Mouse (Mus musculus) effector memory CD4-positive, alpha-beta T cell, adult 5 months (primary cell): Measurements from ENCODE around the gene Ddx19b. TPM values are rescaled to one million over a fixed set of nuclear protein-coding genes. Genes with fewer than 3 reads are reported as not detected.

ENCODE experiments used
- polyA plus RNA-seq: library from polyadenylated mRNA; unstranded; fragments of 100-300 nt; shearing (Covaris generic); gene quantifications from one replicate; pipeline ENCODE4 v1.2.1, GENCODE M21; 2017

The Ddx19b gene
- polyA plus RNA-seq = 17.8 TPM

GRCm38 (mm10) chr8:111031572-111031971, at the start of gene Ddx19b:
Ddx19b (minus strand) TSS chr8:111031751.

GRCm38 (mm10) chr8:111056158-111056663, 24.7 kb upstream of the Ddx19b start, which contains the start of gene Exosc6:
Exosc6 (plus strand) TSS chr8:111056339.

DNA sequence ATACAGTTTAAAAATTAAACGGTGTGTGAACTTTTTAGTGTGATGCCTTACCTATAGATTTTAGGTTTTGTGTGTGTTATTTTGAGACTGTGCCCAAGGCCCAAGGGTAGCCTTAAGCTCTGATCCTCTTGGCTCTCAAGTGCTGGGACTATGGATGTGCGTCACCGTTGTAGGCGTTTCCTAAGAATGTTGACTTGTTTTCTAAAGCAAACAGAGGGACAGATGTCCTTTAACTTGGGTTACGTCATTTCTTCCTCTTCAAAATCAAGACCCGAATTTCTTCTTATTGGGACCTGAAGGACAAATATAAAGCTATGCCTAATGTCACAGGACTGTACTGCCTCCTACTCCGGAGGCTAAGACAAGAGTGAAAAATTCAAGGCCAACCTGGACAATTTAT, 1.4 kb upstream of the Ddx19b start, which contains the start of gene Aars:
Gene Aars (plus strand): TSS at position 229 of the 400 bp plus-strand sequence.

DNA sequence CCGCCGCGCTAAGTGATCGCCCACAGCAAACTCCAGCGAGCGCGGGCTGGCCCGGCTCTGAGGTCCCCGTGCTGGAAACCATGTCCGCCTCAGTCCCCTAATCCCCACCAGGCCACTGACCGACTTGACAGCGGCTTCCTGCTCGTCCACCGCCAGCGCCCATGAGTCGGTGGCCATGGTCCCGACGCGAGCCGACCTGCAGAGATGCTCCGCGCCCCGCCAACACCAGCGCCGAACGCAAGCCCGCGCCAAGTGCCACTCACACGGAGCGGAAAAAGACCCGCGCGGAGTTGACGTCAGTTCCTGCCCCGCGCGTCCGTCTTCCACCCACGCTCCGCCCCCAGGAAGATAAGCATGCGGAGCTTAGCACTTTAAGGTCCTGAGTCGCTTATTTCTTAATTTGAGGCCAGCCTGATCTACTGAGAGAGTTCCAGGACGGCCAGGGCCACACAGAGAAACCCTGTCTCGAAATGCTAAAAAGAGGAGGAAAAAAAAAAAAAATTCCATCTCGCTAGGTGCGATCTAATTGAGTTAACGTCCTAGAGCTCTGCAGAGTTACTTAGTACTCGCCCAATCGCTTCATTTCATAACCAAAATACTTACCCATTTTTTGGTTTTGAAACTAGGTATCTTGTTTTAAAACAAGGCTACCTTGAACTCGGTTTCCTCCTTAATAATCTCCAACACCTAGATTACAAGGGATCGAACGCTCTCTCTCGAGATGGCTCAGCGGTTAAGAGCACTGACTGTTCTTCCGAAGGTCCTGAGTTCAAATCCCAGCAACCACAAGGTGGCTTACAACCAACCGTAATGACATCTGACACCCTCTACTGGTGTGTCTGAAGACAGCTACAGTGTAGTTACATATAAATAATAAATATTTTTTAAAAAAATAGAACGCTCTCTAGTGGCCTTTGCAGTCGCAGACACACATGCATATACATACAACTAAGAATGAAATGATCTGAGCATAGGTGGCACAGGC, 33.7 kb downstream of the Ddx19b start, which contains the start of gene Ddx19a:
Gene Ddx19a (minus strand): TSS at position 254 of the 985 bp plus-strand sequence.

Other genes with a start within 250 kb of the Ddx19b start
- gene Il34, start 225.8 kb downstream of the Ddx19b start, polyA plus RNA-seq = not detected
- 41.6 TPM for gene Cog4, start 185.2 kb downstream of the Ddx19b start, polyA plus RNA-seq
- 158 TPM for gene Sf3b3, start 185.0 kb downstream of the Ddx19b start, polyA plus RNA-seq
- gene Fuk, start 129.3 kb downstream of the Ddx19b start, polyA plus RNA-seq = 5.6 TPM
- 13.2 TPM for gene St3gal2, start 111.8 kb downstream of the Ddx19b start, polyA plus RNA-seq
- 17.8 TPM for gene Ddx19a, start 34.0 kb downstream of the Ddx19b start, polyA plus RNA-seq
- 42.9 TPM for gene Aars, start 1.4 kb upstream of the Ddx19b start, polyA plus RNA-seq
- 17.5 TPM for gene Exosc6, start 24.6 kb upstream of the Ddx19b start, polyA plus RNA-seq
- gene Clec18a, start 60.7 kb upstream of the Ddx19b start, polyA plus RNA-seq = not detected
- 16.1 TPM for gene Pdpr, start 62.9 kb upstream of the Ddx19b start, polyA plus RNA-seq
- gene Glg1, start 227.5 kb upstream of the Ddx19b start, polyA plus RNA-seq = 87.0 TPM